Mouse (Mus musculus) CH12.LX (cell line): ENCODE data around the gene Ceacam9. TPM values are rescaled to one million over a fixed set of nuclear protein-coding genes. Genes with fewer than 3 reads are reported as not detected.
"Not testable (repeated sequence)": the region's sequence is repeated elsewhere in the genome, so short reads cannot be mapped to it uniquely, and the experiment has no call there.

Experiments used
- DNase-seq: peaks from one replicate; pipeline ENCODE4 v3.0.0-alpha.2; 2013; ENCODE audit errors: extremely low read depth
- H3K27ac ChIP-seq: 2 replicates; pipeline ENCODE4 v1.5.1; 2012; ENCODE audit warnings: low read depth, mild to moderate bottlenecking, control low read depth, moderate library complexity; ENCODE audit not compliant: insufficient read depth
- H3K27me3 ChIP-seq: replicated peaks from 2 replicates; pipeline ENCODE3; 2012; ENCODE audit warnings: inconsistent platforms
- H3K36me3 ChIP-seq, 2 experiments: replicated peaks in 1 of 2; 2 replicates each; pipeline versions ENCODE3 to v1.6.1; 2012; ENCODE audit warnings: inconsistent platforms in 1 of 2, low read length in 1 of 2, mild to moderate bottlenecking in 1 of 2, mixed read lengths in 1 of 2, moderate library complexity in 1 of 2; ENCODE audit not compliant: control insufficient read depth in 1 of 2, insufficient read depth in 1 of 2
- H3K4me1 ChIP-seq, 2 experiments: 2 replicates each; pipeline ENCODE4 v1.6.1; 2012; ENCODE audit warnings: inconsistent platforms in 1 of 2, moderate library complexity in 1 of 2; ENCODE audit not compliant: insufficient read depth in 2 of 2, control insufficient read depth in 1 of 2
- H3K4me2 ChIP-seq: 2 replicates; pipeline ENCODE4 v1.6.1; 2012; ENCODE audit warnings: low read depth, mild to moderate bottlenecking, control low read depth; ENCODE audit not compliant: poor library complexity, insufficient read depth, severe bottlenecking
- H3K4me3 ChIP-seq, 3 experiments: fragments of 150-350 bp in 1 of 3; sonication (generic) in 1 of 3; replicated peaks in 1 of 3; 2 replicates each; pipeline versions ENCODE3 to v1.5.1; 2011 to 2012; ENCODE audit warnings: low read depth in 2 of 3, low read length in 2 of 3, mild to moderate bottlenecking in 2 of 3, moderate library complexity in 2 of 3, control low read depth in 1 of 3, improper control_type of control experiment in 1 of 3, inconsistent platforms in 1 of 3, mixed read lengths in 1 of 3; ENCODE audit not compliant: poor library complexity in 1 of 3
- H3K79me2 ChIP-seq: replicated peaks from 2 replicates; pipeline ENCODE4 v1.6.1; 2012; ENCODE audit warnings: mild to moderate bottlenecking, moderate library complexity; ENCODE audit not compliant: control insufficient read depth, poor library complexity, insufficient read depth, severe bottlenecking; ENCODE audit errors: extremely low read depth
- H3K9ac ChIP-seq: 2 replicates; pipeline ENCODE4 v1.6.1; 2012; ENCODE audit warnings: low read depth, mild to moderate bottlenecking, control low read depth, moderate library complexity; ENCODE audit not compliant: insufficient read depth
- H3K9me3 ChIP-seq: replicated peaks from 2 replicates; pipeline ENCODE3; 2012; ENCODE audit warnings: low read length, inconsistent platforms, mixed read lengths
- BHLHE40 ChIP-seq: IDR thresholded peaks from 2 replicates; pipeline ENCODE4 v1.6.1; 2011; ENCODE audit warnings: mild to moderate bottlenecking, low read depth, low read length, improper control_type of control experiment
- CHD1 ChIP-seq: IDR thresholded peaks from 2 replicates; pipeline ENCODE4 v1.6.1; 2012; ENCODE audit warnings: low read depth, low read length, improper control_type of control experiment, inconsistent platforms
- CHD2 ChIP-seq: IDR thresholded peaks from 2 replicates; pipeline ENCODE4 v1.6.1; 2011; ENCODE audit warnings: low read length, improper control_type of control experiment
- CTCF ChIP-seq, 2 experiments: IDR thresholded peaks in 1 of 2; conservative IDR thresholded peaks in 1 of 2; 2 replicates each; pipeline ENCODE4 v1.5.1; 2011 to 2012; ENCODE audit warnings: low read depth in 2 of 2, low read length in 2 of 2, improper control_type of control experiment in 1 of 2, inconsistent platforms in 1 of 2, mild to moderate bottlenecking in 1 of 2, moderate library complexity in 1 of 2
- EP300 ChIP-seq: IDR thresholded peaks from 2 replicates; pipeline ENCODE4 v1.6.1; 2011; ENCODE audit warnings: low read length, improper control_type of control experiment
- ETS1 ChIP-seq: conservative IDR thresholded peaks from 2 replicates; pipeline ENCODE4 v1.6.1; 2012; ENCODE audit warnings: low read depth, mild to moderate bottlenecking, inconsistent platforms, low read length, improper control_type of control experiment, moderate library complexity
- GABPA ChIP-seq: IDR thresholded peaks from 2 replicates; pipeline ENCODE4 v1.6.1; 2012; ENCODE audit warnings: low read depth, low read length, improper control_type of control experiment, inconsistent platforms; ENCODE audit not compliant: insufficient replicate concordance
- IRF4 ChIP-seq: IDR thresholded peaks from 2 replicates; pipeline ENCODE4 v1.6.1; 2014; ENCODE audit warnings: low read depth, mild to moderate bottlenecking, inconsistent platforms, low read length, improper control_type of control experiment
- JUND ChIP-seq: conservative IDR thresholded peaks from 2 replicates; pipeline ENCODE4 v1.6.1; 2011; ENCODE audit warnings: low read depth, low read length, improper control_type of control experiment
- MAFK ChIP-seq: IDR thresholded peaks from 2 replicates; pipeline ENCODE4 v1.6.1; 2011; ENCODE audit warnings: low read length, improper control_type of control experiment; ENCODE audit not compliant: insufficient replicate concordance
- MEF2A ChIP-seq: IDR thresholded peaks from 2 replicates; pipeline ENCODE4 v1.6.1; 2014; ENCODE audit warnings: low read depth, mild to moderate bottlenecking, inconsistent platforms, low read length, improper control_type of control experiment, borderline replicate concordance
- NELFE ChIP-seq: IDR thresholded peaks from 2 replicates; pipeline ENCODE4 v1.6.1; 2011; ENCODE audit warnings: low read depth, low read length, improper control_type of control experiment
- NRF1 ChIP-seq: IDR thresholded peaks from 2 replicates; pipeline ENCODE4 v1.6.1; 2014; ENCODE audit warnings: low read depth, mild to moderate bottlenecking, inconsistent platforms, low read length, improper control_type of control experiment, moderate library complexity
- PAX5 ChIP-seq: IDR thresholded peaks from 2 replicates; pipeline ENCODE4 v1.6.1; 2012; ENCODE audit warnings: low read length, inconsistent platforms, mixed read lengths
- RAD21 ChIP-seq: IDR thresholded peaks from 2 replicates; pipeline ENCODE4 v1.6.1; 2011; ENCODE audit warnings: low read depth, mild to moderate bottlenecking, low read length, improper control_type of control experiment, moderate library complexity
- SMC3 ChIP-seq: IDR thresholded peaks from 2 replicates; pipeline ENCODE4 v1.6.1; 2011; ENCODE audit warnings: low read depth, low read length, improper control_type of control experiment
- TCF12 ChIP-seq: IDR thresholded peaks from 2 replicates; pipeline ENCODE4 v1.6.1; 2014; ENCODE audit warnings: low read depth, mild to moderate bottlenecking, inconsistent platforms, low read length, improper control_type of control experiment
- USF1 ChIP-seq: IDR thresholded peaks from 2 replicates; pipeline ENCODE4 v1.6.1; 2014; ENCODE audit warnings: low read depth, mild to moderate bottlenecking, inconsistent platforms, low read length, improper control_type of control experiment
- ZC3H11A ChIP-seq: IDR thresholded peaks from 2 replicates; pipeline ENCODE4 v1.6.1; 2012; ENCODE audit warnings: low read depth, mild to moderate bottlenecking, inconsistent platforms, low read length, improper control_type of control experiment
- dilution Hi-C: fragments of 300-500 bp; cut with MboI; formaldehyde crosslinking; loops from 2 replicates; pipeline ENCODE4 v1.14.3; 2020; ENCODE audit warnings: low sequenced_read_pairs; ENCODE audit not compliant: extremely low pct_unique_long_range_greater_than_20kb, extremely low pct_ligation_motif_present
- in situ Hi-C: fragments of 300-500 bp; cut with MboI; formaldehyde crosslinking; loops from 3 replicates; pipeline ENCODE4 v1.14.3; 2019; ENCODE audit warnings: low sequenced_read_pairs, low pct_ligation_motif_present, low pct_unique_long_range_greater_than_20kb, mixed read lengths
- polyA plus RNA-seq: library from polyadenylated mRNA; unstranded; fragments of >175 nt; gene quantifications from 2 replicates; pipeline ENCODE4 v1.2.1, GENCODE M21; 2012; ENCODE audit warnings: low read depth; ENCODE audit not compliant: insufficient read length
- total RNA-seq, 2 experiments: library from RNA; depleted of rRNA; stranded (reverse); fragments of 300-350 nt in 1 of 2; fragments of >200 nt in 1 of 2; gene quantifications; 2 replicates each; pipeline ENCODE4 v1.2.3; 2012 to 2014

Ceacam9 gene
- total and polyA plus RNA-seq, 3 experiments, result 0.21 TPM; not detected in 2

DNA sequence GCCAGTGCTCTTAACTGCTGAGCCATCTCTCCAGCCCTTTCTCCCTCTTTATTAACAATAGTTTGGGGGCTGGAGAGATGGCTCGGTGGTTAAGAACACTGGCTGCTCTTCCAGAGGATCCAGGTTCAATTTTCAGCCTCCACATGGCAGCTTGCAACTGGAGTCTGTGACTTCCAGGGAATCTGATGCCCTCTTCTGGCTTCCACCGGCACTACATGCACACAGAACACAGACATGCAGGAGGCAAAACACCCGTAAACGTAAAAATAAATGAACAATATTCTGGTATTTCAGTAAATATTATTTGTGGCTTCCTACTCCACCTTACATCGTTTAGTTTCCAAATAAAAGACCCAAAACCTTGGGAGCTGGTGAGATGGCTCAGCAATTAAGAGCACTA lies 11.1 kb upstream of the Ceacam9 start:
- no peak overlapping the region for H3K4me3 ChIP-seq
- no peaks in the 10 kb centered on the region for H3K36me3 ChIP-seq
- no peaks in the 10 kb centered on the region for H3K4me1 ChIP-seq
- dilution Hi-C loops, result no loop called here
- H3K9me3 ChIP-seq, result peaks cover 3% of the 10 kb centered on the region
- no peaks in the 10 kb centered on the region for H3K79me2 ChIP-seq
- H3K4me2 ChIP-seq, result no peak overlapping the region
- TF ChIP-seq RAD21 (no peak; the same call in 1 of the 2 replicates), MEF2A (no peak), IRF4 (no peak), ZC3H11A (no peak), BHLHE40 (no peak), MAFK (no peak), USF1 (no peak), NRF1 (no peak), EP300 (no peak), CTCF (conservative IDR thresholded peaks at IDR 0.05 in 1 of 2, IDR thresholded peaks at IDR 0.05 in 1 of 2; ENCODE audit: low read depth in 2 of 2, low read length in 2 of 2) (peak in 1 of 2 experiments; percentile 49; a peak in 2 of 4 replicates), CHD1 (no peak), ETS1 (no peak), PAX5 (no peak), CHD2 (no peak), JUND (no peak), SMC3 (peak; percentile 39)
- peak; percentile 29 for DNase-seq
- H3K27me3 ChIP-seq, result peaks cover 13% of the 10 kb centered on the region
- in situ Hi-C loops, result no loop called here
- H3K27ac ChIP-seq, result no peak overlapping the region
- no peak overlapping the region for H3K9ac ChIP-seq

DNA sequence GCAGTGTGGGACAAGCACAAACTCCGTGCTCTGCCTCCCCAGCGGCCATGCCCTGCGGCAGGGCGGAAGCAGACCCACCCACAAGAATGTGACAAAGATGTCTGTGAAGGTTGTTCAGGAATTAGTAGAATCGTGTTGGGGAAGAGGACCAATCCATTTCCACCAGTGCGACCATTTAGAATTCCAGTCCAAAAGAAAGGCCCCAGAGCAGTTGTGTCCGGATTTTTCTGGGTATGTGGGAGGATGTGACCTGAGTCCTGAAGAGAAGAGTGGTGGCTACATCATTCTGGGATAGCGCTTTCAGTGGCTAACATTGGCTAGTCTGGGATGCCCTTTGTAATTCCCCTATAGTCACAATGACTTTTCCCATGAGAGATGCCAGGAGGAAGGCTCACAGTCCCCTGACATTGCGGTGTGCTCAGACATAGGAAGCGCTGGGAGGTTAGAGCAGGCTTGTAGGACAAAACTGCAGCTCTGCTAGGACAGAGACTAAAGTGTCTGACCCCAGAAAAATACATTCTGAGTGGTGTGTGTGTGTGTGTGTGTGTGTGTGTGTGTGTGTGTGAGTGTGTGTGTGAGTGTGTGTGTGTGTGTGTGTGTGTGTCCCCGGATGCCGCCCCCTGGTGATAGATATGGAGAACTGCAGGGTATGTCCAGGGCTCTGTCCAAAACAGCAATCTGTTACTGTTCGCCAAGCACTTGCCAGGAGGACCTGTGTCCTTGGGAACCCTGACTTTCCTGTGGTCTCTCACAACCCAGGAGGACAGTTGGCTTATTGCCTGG lies 8.9 kb upstream of the Ceacam9 start:
- dilution Hi-C loops (no loop called here), in situ Hi-C loops (no loop called here)
- Histone ChIP-seq H3K27me3 (peaks cover 10% of the 10 kb centered on the region), H3K9me3 (peaks cover 3% of the 10 kb centered on the region), H3K4me3 (no peak overlapping the region), H3K4me2 (no peak overlapping the region), H3K4me1 (peaks cover 0 to 12% of the 10 kb centered on the region in 2 experiments; a peak in 2 of 4 replicates), H3K79me2 (no peaks in the 10 kb centered on the region), H3K36me3 (no peaks in the 10 kb centered on the region), H3K9ac (no peak overlapping the region), H3K27ac (no peak overlapping the region)
- TF ChIP-seq GABPA (no peak), SMC3 (peak; percentile 17), TCF12 (no peak), PAX5 (no peak), NELFE (no peak), CTCF (conservative IDR thresholded peaks at IDR 0.05 in 1 of 2, IDR thresholded peaks at IDR 0.05 in 1 of 2; ENCODE audit: low read depth in 2 of 2, low read length in 2 of 2) (peak; percentile 30 to 44; a peak in 3 of 4 replicates)
- no peak for DNase-seq

DNA sequence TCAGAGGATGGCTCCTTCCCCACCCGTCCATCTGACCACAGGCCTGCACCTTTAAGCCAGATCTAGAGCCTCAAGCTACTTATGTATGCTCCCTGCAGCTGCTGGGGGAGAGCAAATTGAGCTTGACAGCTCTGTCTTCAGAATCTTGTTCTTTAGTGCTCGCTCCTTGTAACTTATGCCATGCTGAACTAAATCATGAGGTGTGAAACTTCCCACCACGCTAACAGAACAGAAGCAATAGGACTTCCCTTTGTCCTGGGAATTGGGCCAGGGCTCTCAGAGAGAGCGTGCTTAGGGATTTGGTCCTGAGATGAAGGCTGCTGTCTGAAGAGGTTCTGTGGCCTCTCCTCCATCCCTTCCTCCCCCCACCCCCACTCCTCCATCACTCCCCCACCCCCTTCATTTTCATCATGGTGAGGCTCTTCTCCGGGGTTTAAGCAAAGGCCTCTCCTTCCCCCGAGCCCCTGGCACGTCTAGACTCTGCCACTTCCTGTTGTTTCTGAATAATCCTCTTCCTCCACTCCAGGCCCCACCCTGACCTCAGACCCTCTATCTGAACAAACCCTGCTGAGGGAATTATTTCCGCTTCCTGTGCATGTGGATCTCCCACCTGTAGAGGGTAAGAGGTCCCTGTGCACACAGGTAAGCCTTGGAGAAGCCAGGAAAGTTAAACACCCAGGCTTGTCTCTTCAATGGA lies 5.1 kb upstream of the Ceacam9 start:
- dilution Hi-C loops, H3K27ac ChIP-seq: not testable (repeated sequence)

More for the DNA sequence above, 5.1 kb upstream of the Ceacam9 start:
- H3K4me2 ChIP-seq, H3K9me3 ChIP-seq, H3K9ac ChIP-seq, H3K36me3 ChIP-seq, in situ Hi-C loops, H3K27me3 ChIP-seq, DNase-seq, H3K79me2 ChIP-seq, H3K4me3 ChIP-seq: not testable (repeated sequence)
- H3K4me1 ChIP-seq, result peaks cover 0 to 23% of the 10 kb centered on the region in 2 experiments; a peak in 2 of 4 replicates
